Mouse (Mus musculus) cerebellum, adult 2 months (tissue): ENCODE results near the gene Schip1.

Experiments used
- CTCF ChIP-seq: fragments of 200-500 bp; IDR thresholded peaks from 2 replicates; pipeline ENCODE4 v1.5.1; 2011; ENCODE audit warnings: low read depth, mild to moderate bottlenecking, control low read depth, low read length, moderate library complexity, borderline replicate concordance; ENCODE audit not compliant: insufficient read depth
- POLR2A ChIP-seq: fragments of 200-500 bp; IDR thresholded peaks from 2 replicates; pipeline ENCODE4 v1.6.1; 2011; ENCODE audit warnings: low read length, control low read depth, borderline replicate concordance; ENCODE audit not compliant: insufficient read depth

DNA sequence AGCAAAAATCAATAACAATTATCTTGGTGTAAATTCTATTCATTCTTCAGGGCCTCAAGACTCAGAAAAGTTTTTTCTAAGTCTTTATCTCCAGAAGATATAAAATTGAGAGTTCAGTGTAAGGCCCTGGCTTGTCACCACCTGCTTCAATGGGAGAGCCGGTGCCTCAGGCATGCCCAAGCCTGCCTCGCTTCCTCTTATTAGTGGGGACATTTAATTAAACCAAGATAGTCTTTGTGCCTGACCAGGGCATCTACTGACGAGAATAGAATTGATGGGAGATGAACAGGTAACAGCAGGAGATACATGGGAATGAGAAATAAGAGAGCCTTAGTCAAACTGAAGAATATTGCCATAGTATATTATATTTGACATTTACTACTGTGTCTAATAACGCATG is 27.5 kb downstream of the Schip1 start:
- TF ChIP-seq CTCF: no peak
- TF ChIP-seq POLR2A: no peak
